Mouse (Mus musculus) heart, embryonic 11.5 days (tissue): Measurements from ENCODE around the gene Adamts5. TPM values are rescaled to one million over a fixed set of nuclear protein-coding genes. Genes with fewer than 3 reads are reported as not detected.

Source experiments
- ATAC-seq: fragments of 200-750 bp; cut with Nextera tagmentation; replicated peaks from 2 replicates; pipeline ENCODE4 v1.8.0; 2017; ENCODE audit warnings: moderate library complexity; ENCODE audit not compliant: insufficient number of reproducible peaks, low FRiP score, low TSS enrichment
- H3K27ac ChIP-seq: fragments of 300-500 bp; sonication (generic); 2 replicates; pipeline ENCODE4 v1.5.1; 2014; ENCODE audit warnings: mild to moderate bottlenecking, low read depth, low read length
- H3K27me3 ChIP-seq: fragments of 300-500 bp; sonication (generic); 2 replicates; pipeline ENCODE4 v1.6.1; 2014; ENCODE audit warnings: mild to moderate bottlenecking, low read length, mixed read lengths; ENCODE audit not compliant: control insufficient read depth, insufficient read depth
- H3K36me3 ChIP-seq: fragments of 300-500 bp; sonication (generic); 2 replicates; pipeline ENCODE4 v1.6.1; 2014; ENCODE audit warnings: mild to moderate bottlenecking, low read length, moderate library complexity, mixed read lengths; ENCODE audit not compliant: control insufficient read depth, insufficient read depth
- H3K4me1 ChIP-seq: fragments of 300-500 bp; sonication (generic); 2 replicates; pipeline ENCODE4 v1.6.1; 2014; ENCODE audit warnings: low read length; ENCODE audit not compliant: control insufficient read depth, insufficient read depth
- H3K4me2 ChIP-seq: fragments of 300-500 bp; sonication (generic); 2 replicates; pipeline ENCODE4 v1.6.1; 2014; ENCODE audit warnings: mild to moderate bottlenecking, moderate library complexity
- H3K4me3 ChIP-seq: fragments of 300-500 bp; sonication (generic); 2 replicates; pipeline ENCODE4 v1.5.1; 2014; ENCODE audit warnings: low read depth, low read length
- H3K9ac ChIP-seq: fragments of 300-500 bp; sonication (generic); 2 replicates; pipeline ENCODE4 v1.6.1; 2014; ENCODE audit warnings: mild to moderate bottlenecking, low read depth, low read length, moderate library complexity
- H3K9me3 ChIP-seq: fragments of 300-500 bp; sonication (generic); replicated peaks from 2 replicates; pipeline ENCODE4 v1.6.1; 2016; ENCODE audit warnings: low read length; ENCODE audit not compliant: control insufficient read depth
- WGBS: fragments of 180-500 bp; shearing (Covaris S2); extraction: QIAGEN DNeasy Blood & Tissue Kit; methylation state at CpG from one replicate; pipeline ENCODE4 v1.1.7; 2014; ENCODE audit not compliant: insufficient replicate concordance; 5-methylcytosine and 5-hydroxymethylcytosine counted together
- polyA plus RNA-seq: library from polyadenylated mRNA; unstranded; fragments of >200 nt; fragmentation: Nextera tagmentation; extraction: Ambion mirVana; gene quantifications from 2 replicates; pipeline ENCODE4 v1.2.1, GENCODE M21; 2014

The Adamts5 gene
- polyA plus RNA-seq, 1 experiment from 2014 or later: 1.8 TPM

DNA sequence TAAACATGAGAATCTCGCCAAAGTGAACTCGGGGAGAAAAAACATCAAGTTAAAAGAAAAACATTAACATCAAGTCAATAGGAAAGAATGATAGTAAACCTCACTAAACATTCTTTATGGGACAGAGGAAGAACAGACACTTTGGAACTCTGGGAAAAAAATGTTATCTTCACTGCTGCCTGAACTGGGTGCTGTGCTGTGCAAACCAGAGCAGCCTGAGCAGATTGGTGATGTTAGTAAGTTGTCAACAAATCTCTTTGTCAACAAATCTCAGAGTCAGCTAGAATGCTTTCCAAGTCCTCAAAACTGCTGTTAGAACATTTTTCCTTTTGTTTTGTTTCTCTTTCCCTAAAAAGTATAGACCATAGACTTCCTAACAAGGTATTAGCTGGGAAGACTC, 29.7 kb downstream of the Adamts5 start:
- Histone ChIP-seq H3K27ac (no peak overlapping the region), H3K4me3 (no peak overlapping the region), H3K9me3 (no peaks in the 10 kb centered on the region), H3K4me2 (no peak overlapping the region), H3K36me3 (no peaks in the 10 kb centered on the region), H3K9ac (no peak overlapping the region), H3K4me1 (peaks cover 3% of the 10 kb centered on the region; the same call in 1 of the 2 replicates), H3K27me3 (no peaks in the 10 kb centered on the region)
- 69% methylated on average over 2 of the region's 2 CpGs for WGBS
- ATAC-seq: no peak

GRCm38 (mm10) chr16:85871248-85871647, 30.4 kb downstream of the Adamts5 start:
- H3K4me3 ChIP-seq: no peak overlapping the region
- peaks cover 3% of the 10 kb centered on the region; the same call in 1 of the 2 replicates for H3K4me1 ChIP-seq
- H3K36me3 ChIP-seq: no peaks in the 10 kb centered on the region
- H3K9me3 ChIP-seq: no peaks in the 10 kb centered on the region
- no peak for ATAC-seq
- H3K27me3 ChIP-seq: no peaks in the 10 kb centered on the region
- H3K4me2 ChIP-seq: no peak overlapping the region
- no peak overlapping the region for H3K9ac ChIP-seq
- no peak overlapping the region for H3K27ac ChIP-seq

DNA sequence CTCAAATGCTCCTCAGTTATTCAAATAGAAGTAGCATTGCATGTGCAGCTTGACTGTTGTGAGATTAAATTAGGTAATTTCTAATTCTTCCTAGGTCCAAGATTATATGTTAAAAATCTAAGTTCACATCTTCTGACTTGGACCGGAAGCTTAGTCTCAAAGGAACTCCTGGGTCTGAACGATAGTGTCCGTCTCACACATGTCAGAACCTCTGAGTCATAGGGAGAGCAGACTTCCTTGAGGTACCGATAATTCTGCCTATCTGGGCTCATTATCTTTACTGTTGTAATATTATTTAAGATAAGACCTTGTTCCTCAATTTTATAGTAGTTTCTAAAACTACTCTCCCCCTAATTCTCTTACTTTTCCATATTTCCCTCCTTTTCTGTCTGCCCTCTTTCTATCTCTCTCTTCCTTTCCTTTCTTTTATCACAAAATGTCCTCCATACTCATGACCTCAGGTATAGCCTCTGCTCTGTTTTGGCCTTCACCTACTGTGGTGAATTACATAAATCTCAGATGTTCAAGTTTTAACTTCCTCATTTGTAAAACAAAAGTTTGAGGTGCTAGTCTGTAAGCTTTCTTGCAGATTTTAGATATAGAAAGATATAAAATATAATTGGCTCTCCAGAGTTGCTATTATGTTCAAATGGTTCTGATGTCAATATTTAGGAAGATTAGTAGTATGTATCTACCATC, 36.8 kb downstream of the Adamts5 start:
- no peaks in the 10 kb centered on the region for H3K27me3 ChIP-seq
- ATAC-seq: no peak
- 79% methylated on average over 4 of the region's 4 CpGs for WGBS
- H3K4me1 ChIP-seq: no peaks in the 10 kb centered on the region
- H3K4me2 ChIP-seq: no peak overlapping the region
- no peak overlapping the region for H3K9ac ChIP-seq
- no peak overlapping the region for H3K4me3 ChIP-seq
- no peak overlapping the region for H3K27ac ChIP-seq
- no peaks in the 10 kb centered on the region for H3K36me3 ChIP-seq
- no peaks in the 10 kb centered on the region for H3K9me3 ChIP-seq

GRCm38 (mm10) chr16:85854505-85854904, 47.1 kb downstream of the Adamts5 start:
- H3K27ac ChIP-seq: no peak overlapping the region
- no peak overlapping the region for H3K9ac ChIP-seq
- 60% methylated on average over 5 of the region's 5 CpGs for WGBS

DNA sequence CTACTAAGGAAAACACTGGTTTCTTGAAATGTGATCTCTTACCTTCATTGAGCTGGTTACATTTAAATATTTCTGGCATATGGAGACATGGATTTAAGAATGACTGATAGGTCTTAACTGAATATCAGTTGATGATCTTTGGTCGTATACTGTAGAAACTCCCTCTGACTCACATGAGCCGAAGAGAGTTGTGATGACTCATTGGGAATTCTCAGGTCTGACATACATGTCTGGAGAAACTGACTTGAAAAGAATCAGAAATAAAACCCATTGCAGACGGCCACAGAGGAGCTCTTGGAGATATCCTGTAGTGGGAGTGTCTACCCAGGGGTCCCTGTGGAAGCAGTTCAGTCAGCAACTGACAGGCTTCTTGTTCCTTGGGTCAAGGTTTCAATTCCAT, 74.6 kb downstream of the Adamts5 start:
- Histone ChIP-seq H3K9me3 (no peaks in the 10 kb centered on the region), H3K9ac (no peak overlapping the region), H3K27ac (no peak overlapping the region), H3K4me3 (no peak overlapping the region), H3K27me3 (no peaks in the 10 kb centered on the region), H3K36me3 (no peaks in the 10 kb centered on the region), H3K4me2 (no peak overlapping the region), H3K4me1 (no peaks in the 10 kb centered on the region)
- ATAC-seq: no peak
- WGBS: 65% methylated on average over 3 of the region's 3 CpGs

More at GRCm38 (mm10) chr16:85854505-85854904, 47.1 kb downstream of the Adamts5 start:
- Histone ChIP-seq H3K4me1 (no peaks in the 10 kb centered on the region), H3K27me3 (no peaks in the 10 kb centered on the region), H3K4me3 (no peak overlapping the region), H3K4me2 (no peak overlapping the region), H3K36me3 (no peaks in the 10 kb centered on the region), H3K9me3 (no peaks in the 10 kb centered on the region)
- no peak for ATAC-seq

- no peaks in the 10 kb centered on the region for H3K4me1 ChIP-seq
- no peaks in the 10 kb centered on the region for H3K9me3 ChIP-seq
- no peak overlapping the region for H3K27ac ChIP-seq
- no peak overlapping the region for H3K4me3 ChIP-seq
- H3K27me3 ChIP-seq: no peaks in the 10 kb centered on the region
- H3K4me2 ChIP-seq: no peak overlapping the region
- H3K9ac ChIP-seq: no peak overlapping the region
- ATAC-seq: no peak
- no peaks in the 10 kb centered on the region for H3K36me3 ChIP-seq
- WGBS: 44% methylated on average over 5 of the region's 5 CpGs
These were observed 79.2 kb downstream of the Adamts5 start for GRCm38 (mm10) chr16:85822330-85822916.

- ATAC-seq: no peak
These were observed 81.7 kb downstream of the Adamts5 start for GRCm38 (mm10) chr16:85819808-85820458.

DNA sequence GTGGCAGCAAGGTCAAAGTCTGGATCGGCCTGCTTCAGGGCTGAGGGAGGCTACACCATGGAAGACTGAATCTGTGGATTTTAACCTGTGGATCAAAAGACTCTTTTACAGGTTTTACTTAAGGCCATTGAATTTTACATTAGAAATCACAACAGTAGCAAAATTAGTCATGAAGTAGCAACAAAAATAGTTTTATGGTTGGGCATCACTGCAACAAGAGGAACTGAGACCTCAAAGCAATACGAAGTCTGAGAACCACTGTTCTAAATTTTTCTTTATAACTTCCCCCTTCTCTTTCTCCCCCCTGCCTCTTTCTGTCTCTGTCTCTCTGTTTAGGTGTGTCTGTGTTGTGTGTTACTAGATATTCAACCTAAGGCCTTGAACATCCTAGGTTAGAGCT, 87.5 kb downstream of the Adamts5 start:
- 72% methylated on average over 2 of the region's 2 CpGs for WGBS
- no peak overlapping the region for H3K9ac ChIP-seq
- H3K36me3 ChIP-seq: no peaks in the 10 kb centered on the region
- H3K4me3 ChIP-seq: no peak overlapping the region
- H3K27ac ChIP-seq: no peak overlapping the region
- no peaks in the 10 kb centered on the region for H3K4me1 ChIP-seq
- H3K4me2 ChIP-seq: no peak overlapping the region
- no peaks in the 10 kb centered on the region for H3K9me3 ChIP-seq
- no peak for ATAC-seq
- no peaks in the 10 kb centered on the region for H3K27me3 ChIP-seq

More at GRCm38 (mm10) chr16:85819808-85820458, 81.7 kb downstream of the Adamts5 start:
- Histone ChIP-seq H3K4me2 (no peak overlapping the region), H3K4me3 (no peak overlapping the region), H3K9ac (no peak overlapping the region), H3K27ac (no peak overlapping the region), H3K36me3 (no peaks in the 10 kb centered on the region), H3K9me3 (no peaks in the 10 kb centered on the region), H3K4me1 (no peaks in the 10 kb centered on the region), H3K27me3 (no peaks in the 10 kb centered on the region)
- 50% methylated on average over 5 of the region's 5 CpGs for WGBS
